ENCODE assay signal across 18 mouse cellular contexts in genomic region chr1:55966273-55966672, GRCm38 (mm10).
"Had no signal": no experiment of that assay in that cellular context is flagged by ENCODE, and none has a peak within 500 bp of the region (broad histone marks: within the 10 kb centered on the region; RNA-seq: fewer than 3 reads in every experiment).

No protein-coding gene starts in this region.

- H3K9me3 ChIP-seq: midbrain, embryonic 10.5 days; midbrain, embryonic 12.5 days; neural tube, embryonic 13.5 days; neural tube, embryonic 15.5 days had no signal

- H3K36me3 ChIP-seq: midbrain, embryonic 10.5 days; midbrain, embryonic 12.5 days; neural tube, embryonic 13.5 days; neural tube, embryonic 15.5 days had no signal

- H3K27ac ChIP-seq: midbrain, embryonic 10.5 days; midbrain, embryonic 12.5 days; neural tube, embryonic 13.5 days; neural tube, embryonic 15.5 days had no signal

- DNase-seq: lung, adult 18-20 months; lung, embryonic 14.5 days; lung, postnatal 10 days; lung, postnatal 4 days; midbrain, embryonic 14.5 days; retina, postnatal 1 day; right cerebral cortex, adult 18-20 months; right cerebral cortex, postnatal 25 days; right cerebral cortex, postnatal 4 days; spleen, adult 18-20 months; thymus, adult 18-20 months; thymus, postnatal 14 days; thymus, postnatal 36 days had no signal

- H3K4me1 ChIP-seq: midbrain, embryonic 10.5 days; midbrain, embryonic 12.5 days; neural tube, embryonic 13.5 days; neural tube, embryonic 15.5 days had no signal

- H3K4me3 ChIP-seq: midbrain, embryonic 10.5 days; midbrain, embryonic 12.5 days; myocyte; neural tube, embryonic 13.5 days; neural tube, embryonic 15.5 days had no signal

- H3K9ac ChIP-seq: lung, embryonic 14.5 days; midbrain, embryonic 12.5 days; neural tube, embryonic 13.5 days; neural tube, embryonic 15.5 days had no signal
